Mouse (Mus musculus): ENCODE results near the gene Dnajc4. TPM values are rescaled to one million over a fixed set of nuclear protein-coding genes. Genes with fewer than 3 reads are reported as not detected.

Dnajc4 gene
- polyA plus RNA-seq, 1 experiment from 2014 or later = 28.5 TPM

DNA sequence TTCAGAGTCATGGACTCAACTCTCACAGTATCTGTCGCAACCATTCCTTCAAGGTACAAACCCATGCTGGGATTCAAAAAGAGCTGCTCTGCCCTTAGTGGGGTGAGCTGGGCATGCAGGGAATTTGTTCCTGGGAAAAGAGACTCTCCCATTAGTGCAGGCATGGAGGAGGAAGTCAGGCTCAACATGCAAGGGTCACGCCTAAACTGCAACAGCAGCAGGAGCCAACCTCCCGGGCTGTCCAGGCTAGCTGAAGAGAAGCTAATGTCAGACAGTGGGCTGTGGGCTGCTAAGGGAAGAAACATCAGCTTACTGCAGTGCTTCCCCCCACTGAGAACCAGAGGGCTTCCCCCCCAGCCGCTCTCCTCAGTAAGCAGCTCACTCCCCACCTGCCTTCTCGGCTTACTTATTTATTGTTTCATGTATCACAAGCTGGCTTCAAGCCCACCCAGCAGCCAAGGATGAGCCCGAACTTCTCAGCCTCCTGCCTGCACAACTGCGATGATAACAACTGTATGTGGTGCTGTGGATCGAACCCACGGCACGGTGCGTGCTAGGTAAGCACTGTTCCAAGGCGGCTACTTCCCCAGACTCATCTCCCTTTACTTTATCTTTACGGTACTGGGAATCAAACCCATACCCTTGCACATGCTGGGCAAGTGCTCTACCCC, 20.0 kb downstream of the Dnajc4 start:
- Histone ChIP-seq H3K27me3 (ENCODE audit: control insufficient read depth, insufficient read depth, low read length) (no peaks in the 10 kb centered on the region; the same call in 1 of the 2 replicates), H3K27ac (ENCODE audit: low read depth, low read length) (no peak overlapping the region), H3K9me3 (ENCODE audit: control insufficient read depth, low read length) (no peaks in the 10 kb centered on the region), H3K36me3 (ENCODE audit: control insufficient read depth, insufficient read depth, low read length) (peaks cover 2% of the 10 kb centered on the region), H3K9ac (replicated peaks; ENCODE audit: low read depth, low read length) (no peak overlapping the region), H3K4me3 (ENCODE audit: low read depth, low read length) (no peak overlapping the region), H3K4me2 (ENCODE audit: low read depth, low read length) (no peak overlapping the region), H3K4me1 (ENCODE audit: control insufficient read depth, insufficient read depth, low read length) (peaks cover 18% of the 10 kb centered on the region)
- no peak for ATAC-seq (ENCODE audit: low read depth)
- 78% methylated on average over 13 of the region's 13 CpGs for WGBS

DNA sequence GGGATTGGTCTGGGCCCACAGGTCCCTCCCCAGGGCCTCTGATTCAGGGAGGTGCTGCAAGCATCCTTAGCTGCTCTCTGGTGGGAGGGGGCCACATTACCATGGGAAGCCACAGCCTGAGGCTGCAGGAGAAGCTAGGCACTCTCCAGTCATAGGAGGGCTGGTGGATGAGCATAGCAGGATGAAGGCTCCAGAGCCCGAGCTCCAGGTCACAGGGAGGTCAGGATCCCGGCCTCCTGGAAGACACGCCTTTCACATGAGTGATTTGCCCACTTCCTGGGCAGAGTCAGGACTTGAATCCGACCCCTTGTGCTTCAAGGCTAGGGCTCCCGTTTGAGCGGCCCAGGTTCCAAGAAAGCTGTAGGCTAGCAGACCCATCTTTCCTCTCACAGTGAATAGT, 20.7 kb downstream of the Dnajc4 start:
- no peaks in the 10 kb centered on the region; the same call in 1 of the 2 replicates for H3K27me3 ChIP-seq (ENCODE audit: control insufficient read depth, insufficient read depth, low read length)
- peaks cover 12% of the 10 kb centered on the region for H3K4me1 ChIP-seq (ENCODE audit: control insufficient read depth, insufficient read depth, low read length)
- ATAC-seq (ENCODE audit: low read depth) = no peak
- no peak overlapping the region for H3K4me3 ChIP-seq (ENCODE audit: low read depth, low read length)
- no peak overlapping the region for H3K4me2 ChIP-seq (ENCODE audit: low read depth, low read length)
- H3K9ac ChIP-seq (replicated peaks; ENCODE audit: low read depth, low read length) = no peak overlapping the region
- no peaks in the 10 kb centered on the region for H3K36me3 ChIP-seq (ENCODE audit: control insufficient read depth, insufficient read depth, low read length)
- H3K27ac ChIP-seq (ENCODE audit: low read depth, low read length) = no peak overlapping the region
- 24% methylated on average over 6 of the region's 6 CpGs for WGBS
- no peaks in the 10 kb centered on the region for H3K9me3 ChIP-seq (ENCODE audit: control insufficient read depth, low read length)

DNA sequence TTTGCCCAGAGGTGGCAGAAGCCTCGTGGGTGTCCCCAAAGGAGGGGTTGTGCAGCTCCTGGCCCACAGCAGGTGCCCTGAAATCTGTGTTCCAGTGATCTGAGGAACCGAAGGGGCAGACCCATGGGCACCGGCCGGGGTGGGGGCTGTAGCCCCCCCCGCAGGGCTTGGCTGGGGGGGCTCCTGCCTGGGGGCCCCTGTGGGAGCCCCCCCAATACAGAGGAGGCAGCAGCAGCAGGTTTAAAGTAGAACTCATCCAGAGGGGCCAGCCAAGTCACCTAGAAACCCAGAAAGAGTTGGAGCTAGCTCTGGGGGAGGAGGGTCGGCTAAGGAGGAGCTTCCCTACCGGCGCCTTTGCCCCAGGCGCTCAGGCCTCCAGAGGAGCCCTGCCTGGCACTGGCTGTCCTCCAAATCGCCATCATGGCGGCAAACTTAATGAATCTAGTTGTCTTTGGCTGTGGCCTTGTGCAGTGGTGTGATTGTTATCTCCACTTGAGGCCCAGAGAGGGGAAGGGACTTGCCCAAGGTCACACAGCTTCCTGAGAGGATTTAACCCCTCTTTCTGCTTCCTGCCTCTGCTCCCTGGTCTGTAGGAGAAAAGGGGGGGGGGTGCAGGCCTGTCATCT, 21.8 kb downstream of the Dnajc4 start:
- WGBS = 15% methylated on average over 11 of the region's 11 CpGs
- no peak overlapping the region for H3K27ac ChIP-seq (ENCODE audit: low read depth, low read length)
- peak overlapping the region; percentile 41 for H3K4me2 ChIP-seq (ENCODE audit: low read depth, low read length)
- H3K4me3 ChIP-seq (ENCODE audit: low read depth, low read length) = no peak overlapping the region
- H3K36me3 ChIP-seq (ENCODE audit: control insufficient read depth, insufficient read depth, low read length) = no peaks in the 10 kb centered on the region
- peaks cover 9% of the 10 kb centered on the region; the same call in 1 of the 2 replicates for H3K4me1 ChIP-seq (ENCODE audit: control insufficient read depth, insufficient read depth, low read length)
- no peak overlapping the region for H3K9ac ChIP-seq (replicated peaks; ENCODE audit: low read depth, low read length)
- H3K9me3 ChIP-seq (ENCODE audit: control insufficient read depth, low read length) = no peaks in the 10 kb centered on the region
- ATAC-seq (ENCODE audit: low read depth) = no peak
- H3K27me3 ChIP-seq (ENCODE audit: control insufficient read depth, insufficient read depth, low read length) = no peaks in the 10 kb centered on the region; the same call in 1 of the 2 replicates

DNA sequence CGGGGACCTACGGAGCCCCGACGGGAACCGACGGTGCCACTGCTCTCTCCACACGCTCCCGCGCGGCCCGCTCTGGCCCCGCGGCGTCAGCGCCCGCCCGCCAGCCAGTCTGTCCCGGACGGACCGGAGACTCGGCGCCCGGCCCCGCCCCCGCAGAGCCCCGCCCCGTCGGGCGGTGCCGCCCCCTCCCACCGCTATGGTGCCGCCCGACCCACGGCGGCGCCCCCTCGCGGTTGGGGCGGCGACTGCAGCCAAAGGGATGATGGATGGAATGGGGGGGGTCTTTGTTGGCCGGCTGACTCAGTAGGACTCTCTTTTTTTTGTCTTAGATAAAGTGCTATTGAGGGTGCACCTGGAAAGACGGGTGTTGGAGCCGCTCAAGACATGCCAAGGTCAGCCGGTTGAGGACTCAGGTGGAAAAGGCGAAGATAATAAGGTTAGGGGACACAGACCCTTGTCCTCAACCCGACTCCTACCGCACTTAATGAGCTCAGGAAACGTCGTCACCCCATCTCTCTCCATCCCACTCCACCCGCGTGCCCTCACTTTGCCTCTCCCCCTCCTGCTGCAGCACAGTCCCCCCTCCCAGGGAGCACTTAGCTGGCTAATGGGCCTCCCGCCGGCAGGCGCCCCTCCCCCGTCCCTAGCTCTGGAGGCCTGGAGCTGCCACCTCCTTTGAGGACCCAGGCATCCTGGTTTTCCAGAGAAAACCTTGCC, 22.5 kb downstream of the Dnajc4 start:
- 0 out of 2 replicates have a peak, but pooled peaks have one; percentile 9 for ATAC-seq (ENCODE audit: low read depth)
- H3K4me3 ChIP-seq (ENCODE audit: low read depth, low read length) = peak overlapping the region; percentile 25
- H3K9ac ChIP-seq (replicated peaks; ENCODE audit: low read depth, low read length) = 0 out of 2 replicates have a peak overlapping the region, but pooled peaks have one; percentile 4
- no peaks in the 10 kb centered on the region for H3K36me3 ChIP-seq (ENCODE audit: control insufficient read depth, insufficient read depth, low read length)
- H3K4me1 ChIP-seq (ENCODE audit: control insufficient read depth, insufficient read depth, low read length) = peaks cover 9% of the 10 kb centered on the region; the same call in 1 of the 2 replicates
- peak overlapping the region; percentile 41 for H3K4me2 ChIP-seq (ENCODE audit: low read depth, low read length)
- WGBS = under 1% methylated on average over 50 of the region's 55 CpGs
- no peaks in the 10 kb centered on the region; the same call in 1 of the 2 replicates for H3K27me3 ChIP-seq (ENCODE audit: control insufficient read depth, insufficient read depth, low read length)
- no peaks in the 10 kb centered on the region for H3K9me3 ChIP-seq (ENCODE audit: control insufficient read depth, low read length)
- H3K27ac ChIP-seq (ENCODE audit: low read depth, low read length) = no peak overlapping the region

DNA sequence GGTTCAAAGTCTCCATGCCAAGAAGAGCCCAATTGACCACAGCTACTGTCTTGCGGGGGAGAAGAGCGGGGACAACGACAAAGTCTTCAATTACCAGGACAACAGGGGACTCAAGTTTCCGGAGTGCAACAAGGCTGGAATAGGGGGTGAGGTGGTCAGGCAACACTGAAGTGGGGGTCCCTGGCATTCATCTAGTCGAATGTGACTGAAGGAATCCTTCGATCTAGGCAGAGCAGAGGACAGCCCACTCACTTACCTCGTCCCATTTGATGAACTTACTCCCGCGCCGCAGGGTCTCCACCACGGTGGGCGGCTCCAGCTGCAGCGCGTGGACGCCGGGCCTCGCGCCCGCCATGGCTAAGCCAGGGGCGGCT, 23.1 kb downstream of the Dnajc4 start:
- Histone ChIP-seq H3K9ac (replicated peaks; ENCODE audit: low read depth, low read length) (0 out of 2 replicates have a peak overlapping the region, but pooled peaks have one; percentile 4), H3K4me1 (ENCODE audit: control insufficient read depth, insufficient read depth, low read length) (peaks cover 9% of the 10 kb centered on the region; the same call in 1 of the 2 replicates), H3K27ac (ENCODE audit: low read depth, low read length) (no peak overlapping the region), H3K36me3 (ENCODE audit: control insufficient read depth, insufficient read depth, low read length) (no peaks in the 10 kb centered on the region), H3K27me3 (ENCODE audit: control insufficient read depth, insufficient read depth, low read length) (no peaks in the 10 kb centered on the region; the same call in 1 of the 2 replicates), H3K9me3 (ENCODE audit: control insufficient read depth, low read length) (no peaks in the 10 kb centered on the region), H3K4me3 (ENCODE audit: low read depth, low read length) (peak overlapping the region; percentile 25), H3K4me2 (ENCODE audit: low read depth, low read length) (peak overlapping the region; percentile 41)
- ATAC-seq (ENCODE audit: low read depth) = 0 out of 2 replicates have a peak, but pooled peaks have one; percentile 7
- WGBS = 3% methylated on average over 8 of the region's 20 CpGs

DNA sequence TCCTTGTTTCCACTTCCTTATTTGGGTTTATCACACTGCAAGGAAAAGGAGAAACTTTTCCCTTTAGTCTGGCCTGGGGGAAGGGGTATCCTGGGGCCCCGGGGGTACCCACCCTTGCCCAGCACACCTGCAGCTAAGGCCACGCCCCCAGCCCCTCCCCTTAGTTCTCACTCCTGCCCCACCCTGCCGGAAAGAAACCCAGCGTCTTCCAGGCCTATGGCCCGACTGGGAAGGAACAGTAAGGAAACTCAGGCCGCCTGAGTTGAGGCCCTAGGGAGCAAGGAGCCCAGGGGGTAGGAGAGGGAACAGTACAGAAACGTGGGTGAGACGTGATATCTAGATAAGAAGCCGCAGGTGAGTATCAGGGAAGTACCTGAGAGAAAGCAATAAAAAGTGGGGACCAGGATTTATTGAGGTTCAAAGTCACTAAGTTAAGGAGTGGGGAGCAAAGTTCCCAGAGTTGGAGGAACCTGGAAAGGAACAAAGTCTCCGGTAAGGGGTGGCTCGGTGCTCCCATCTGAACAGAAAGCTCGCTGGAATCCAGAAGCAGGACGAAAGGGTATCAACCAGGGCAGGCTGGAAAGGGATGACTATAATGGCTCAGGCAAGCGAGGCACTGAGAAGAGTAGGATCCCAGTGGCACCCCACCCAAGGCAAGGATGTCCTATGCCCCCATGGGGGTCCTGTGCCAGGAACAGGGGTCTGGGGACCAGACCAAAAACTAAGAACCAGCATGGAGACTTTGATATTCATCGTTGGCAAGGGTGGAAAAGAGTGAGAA, 23.7 kb downstream of the Dnajc4 start:
- ATAC-seq (ENCODE audit: low read depth) = no peak

DNA sequence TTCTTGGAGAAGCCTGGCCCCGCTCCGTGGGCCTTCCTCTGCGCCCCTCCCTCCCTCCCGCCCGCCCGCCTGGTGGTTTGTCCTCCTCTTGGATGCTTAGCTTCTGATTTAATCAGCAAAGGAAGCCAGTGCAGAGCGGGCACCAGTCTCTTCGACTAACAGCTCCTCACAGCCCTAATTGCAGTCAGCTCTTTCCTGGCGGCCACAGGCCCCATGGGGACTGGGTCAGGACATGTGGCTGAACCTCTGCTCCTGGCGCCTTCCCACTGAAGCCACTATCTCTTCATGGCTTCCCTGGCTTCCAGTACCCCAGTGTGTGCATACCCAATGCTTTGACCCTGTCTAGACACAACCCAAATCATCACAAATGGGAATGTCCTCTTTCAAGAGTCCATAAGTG, 35.9 kb downstream of the Dnajc4 start:
- 79% methylated on average over 10 of the region's 10 CpGs for whole genome bisulfite sequencing
- no peak overlapping the region for H3K4me2 ChIP-seq (ENCODE audit: low read depth, low read length)
- ATAC-seq (ENCODE audit: low read depth) = no peak
- no peak overlapping the region for H3K4me3 ChIP-seq (ENCODE audit: low read depth, low read length)
- H3K27me3 ChIP-seq (ENCODE audit: control insufficient read depth, insufficient read depth, low read length) = no peaks in the 10 kb centered on the region
- H3K4me1 ChIP-seq (ENCODE audit: control insufficient read depth, insufficient read depth, low read length) = peaks cover 3% of the 10 kb centered on the region; the same call in 1 of the 2 replicates
- H3K9me3 ChIP-seq (ENCODE audit: control insufficient read depth, low read length) = no peaks in the 10 kb centered on the region
- no peak overlapping the region for H3K9ac ChIP-seq (replicated peaks; ENCODE audit: low read depth, low read length)
- peaks cover 8% of the 10 kb centered on the region; the same call in 1 of the 2 replicates for H3K36me3 ChIP-seq (ENCODE audit: control insufficient read depth, insufficient read depth, low read length)
- no peak overlapping the region for H3K27ac ChIP-seq (ENCODE audit: low read depth, low read length)

More for the DNA sequence above, 23.7 kb downstream of the Dnajc4 start:
- H3K27ac ChIP-seq (ENCODE audit: low read depth, low read length) = no peak overlapping the region
- no peaks in the 10 kb centered on the region for H3K9me3 ChIP-seq (ENCODE audit: control insufficient read depth, low read length)
- no peak overlapping the region for H3K9ac ChIP-seq (replicated peaks; ENCODE audit: low read depth, low read length)
- peaks cover 6% of the 10 kb centered on the region; the same call in 1 of the 2 replicates for H3K4me1 ChIP-seq (ENCODE audit: control insufficient read depth, insufficient read depth, low read length)
- no peaks in the 10 kb centered on the region; the same call in 1 of the 2 replicates for H3K27me3 ChIP-seq (ENCODE audit: control insufficient read depth, insufficient read depth, low read length)
- H3K4me3 ChIP-seq (ENCODE audit: low read depth, low read length) = peak overlapping the region; percentile 25; the same call in 1 of the 2 replicates
- 15% methylated on average over 15 of the region's 15 CpGs for WGBS
- H3K4me2 ChIP-seq (ENCODE audit: low read depth, low read length) = peak overlapping the region; percentile 41
- no peaks in the 10 kb centered on the region for H3K36me3 ChIP-seq (ENCODE audit: control insufficient read depth, insufficient read depth, low read length)

DNA sequence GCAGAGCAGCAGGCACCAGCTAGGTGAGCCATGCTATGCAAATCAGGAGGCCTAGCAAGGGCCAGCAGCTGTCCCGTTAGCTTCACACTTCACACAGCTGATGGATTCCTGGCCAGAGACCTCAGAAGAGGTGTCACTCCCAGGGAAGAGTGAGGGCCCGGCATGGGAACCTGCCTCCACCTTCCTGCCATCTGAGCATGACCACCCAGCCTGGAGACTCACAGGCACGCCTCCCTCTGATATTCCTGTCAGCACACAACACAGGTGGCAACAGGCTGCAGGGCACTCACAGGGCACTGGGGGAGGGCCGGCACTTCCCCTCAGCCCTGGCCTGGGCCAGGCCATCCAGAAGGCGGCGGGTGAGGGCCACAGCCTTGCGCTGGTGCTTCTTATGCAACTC, 36.9 kb downstream of the Dnajc4 start:
- Histone ChIP-seq H3K27me3 (ENCODE audit: control insufficient read depth, insufficient read depth, low read length) (no peaks in the 10 kb centered on the region), H3K9ac (replicated peaks; ENCODE audit: low read depth, low read length) (no peak overlapping the region), H3K4me3 (ENCODE audit: low read depth, low read length) (no peak overlapping the region), H3K27ac (ENCODE audit: low read depth, low read length) (no peak overlapping the region), H3K9me3 (ENCODE audit: control insufficient read depth, low read length) (no peaks in the 10 kb centered on the region), H3K4me2 (ENCODE audit: low read depth, low read length) (no peak overlapping the region), H3K36me3 (ENCODE audit: control insufficient read depth, insufficient read depth, low read length) (peaks cover 8% of the 10 kb centered on the region; the same call in 1 of the 2 replicates), H3K4me1 (ENCODE audit: control insufficient read depth, insufficient read depth, low read length) (peaks cover 3% of the 10 kb centered on the region; the same call in 1 of the 2 replicates)
- no peak for ATAC-seq (ENCODE audit: low read depth)
- WGBS = 84% methylated on average over 7 of the region's 7 CpGs

All from neural tube, embryonic 14.5 days (tissue).